Mouse (Mus musculus): ENCODE results near the gene Ncor2. TPM values are rescaled to one million over a fixed set of nuclear protein-coding genes. Genes with fewer than 3 reads are reported as not detected.

Gene Ncor2
- polyA plus RNA-seq, 1 experiment from 2014 or later: 27.2 TPM

- H3K9me3 ChIP-seq: no peaks in the 10 kb centered on the region
- 9% methylated on average over 19 of the region's 19 CpGs for WGBS
- peak overlapping the region; percentile 65 for H3K4me2 ChIP-seq
- no peaks in the 10 kb centered on the region for H3K27me3 ChIP-seq
- H3K27ac ChIP-seq: peak overlapping the region; percentile 78
- H3K9ac ChIP-seq (replicated peaks): peak overlapping the region; percentile 55; the same call in 1 of the 2 replicates
- H3K4me1 ChIP-seq (replicated peaks): peaks cover 68% of the 10 kb centered on the region
- peak overlapping the region; percentile 34 for H3K4me3 ChIP-seq (replicated peaks)
- peak; percentile 29 for ATAC-seq (ENCODE audit: insufficient number of reproducible peaks, insufficient read depth, low FRiP score, low TSS enrichment, low read depth)
- peaks cover 45% of the 10 kb centered on the region for H3K36me3 ChIP-seq
Measured at GRCm38 (mm10) chr5:125056696-125057554, 122.1 kb downstream of the Ncor2 start.

DNA sequence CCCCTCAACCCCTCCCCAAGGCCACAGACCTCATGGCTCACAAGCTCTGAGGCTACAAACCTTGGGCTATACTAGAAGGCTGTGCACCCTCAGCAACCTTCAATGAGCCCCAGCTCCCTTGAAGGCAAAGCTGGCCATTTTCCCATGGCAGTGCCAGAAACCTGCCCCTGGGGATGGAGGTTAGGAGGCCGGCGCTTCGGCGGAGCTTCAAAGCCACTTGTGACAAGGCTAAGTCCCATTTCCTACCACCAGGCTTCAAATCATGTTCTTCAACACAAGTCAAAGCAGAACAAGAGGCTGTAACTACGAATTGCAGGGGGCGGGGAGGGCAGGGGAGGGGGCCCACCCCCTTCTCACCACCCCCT, 122.7 kb downstream of the Ncor2 start:
- H3K9me3 ChIP-seq: no peaks in the 10 kb centered on the region
- H3K9ac ChIP-seq (replicated peaks): no peak overlapping the region
- H3K27me3 ChIP-seq: no peaks in the 10 kb centered on the region
- peaks cover 68% of the 10 kb centered on the region for H3K4me1 ChIP-seq (replicated peaks)
- peaks cover 47% of the 10 kb centered on the region for H3K36me3 ChIP-seq
- no peak; the same call in 1 of the 2 replicates for ATAC-seq (ENCODE audit: insufficient number of reproducible peaks, insufficient read depth, low FRiP score, low TSS enrichment, low read depth)
- H3K27ac ChIP-seq: peak overlapping the region; percentile 78
- H3K4me3 ChIP-seq (replicated peaks): 0 out of 2 replicates have a peak overlapping the region, but pooled peaks have one; percentile 9
- H3K4me2 ChIP-seq: peak overlapping the region; percentile 65
- WGBS: 11% methylated on average over 6 of the region's 6 CpGs

DNA sequence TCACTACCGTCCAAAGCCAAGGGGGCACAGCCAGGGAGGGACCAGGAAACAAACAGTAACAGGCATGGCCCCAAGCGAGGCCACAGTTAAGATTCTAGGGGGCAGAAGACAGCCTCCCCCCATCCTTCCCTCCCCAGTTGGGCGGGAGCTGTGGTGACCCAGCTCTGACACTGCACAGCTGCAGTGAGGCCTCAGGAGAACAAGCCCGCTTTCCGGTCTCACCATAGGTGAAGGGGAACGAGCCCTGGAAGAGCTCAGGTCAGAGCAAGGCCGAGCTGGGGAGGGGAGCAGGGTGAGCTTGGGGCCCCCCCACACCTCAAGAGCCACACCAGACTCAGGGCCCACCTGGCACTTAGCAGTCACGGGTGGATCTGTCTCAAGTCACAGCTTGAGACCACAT, 123.1 kb downstream of the Ncor2 start:
- H3K4me3 ChIP-seq (replicated peaks): peak overlapping the region; percentile 9; the same call in 1 of the 2 replicates
- no peak for ATAC-seq (ENCODE audit: insufficient number of reproducible peaks, insufficient read depth, low FRiP score, low TSS enrichment, low read depth)
- 36% methylated on average over 8 of the region's 8 CpGs for whole genome bisulfite sequencing
- H3K4me1 ChIP-seq (replicated peaks): peaks cover 68% of the 10 kb centered on the region
- no peaks in the 10 kb centered on the region for H3K27me3 ChIP-seq
- no peaks in the 10 kb centered on the region for H3K9me3 ChIP-seq
- H3K4me2 ChIP-seq: peak overlapping the region; percentile 65
- no peak overlapping the region for H3K9ac ChIP-seq (replicated peaks)
- peaks cover 52% of the 10 kb centered on the region for H3K36me3 ChIP-seq
- peak overlapping the region; percentile 78 for H3K27ac ChIP-seq

GRCm38 (mm10) chr5:125053661-125054060, 125.4 kb downstream of the Ncor2 start:
- Histone ChIP-seq H3K27ac (0 out of 2 replicates have a peak overlapping the region, but pooled peaks have one; percentile 1), H3K36me3 (peaks cover 70% of the 10 kb centered on the region), H3K4me1 (replicated peaks) (peaks cover 52% of the 10 kb centered on the region), H3K27me3 (no peaks in the 10 kb centered on the region), H3K9ac (replicated peaks) (no peak overlapping the region), H3K4me3 (replicated peaks) (no peak overlapping the region), H3K4me2 (no peak overlapping the region), H3K9me3 (no peaks in the 10 kb centered on the region)
- ATAC-seq (ENCODE audit: insufficient number of reproducible peaks, insufficient read depth, low FRiP score, low TSS enrichment, low read depth): no peak
- WGBS: 93% methylated on average over 7 of the region's 7 CpGs

GRCm38 (mm10) chr5:125052603-125053488, 126.2 kb downstream of the Ncor2 start:
- Histone ChIP-seq H3K4me1 (replicated peaks) (peaks cover 44% of the 10 kb centered on the region), H3K36me3 (peaks cover 79% of the 10 kb centered on the region), H3K9ac (replicated peaks) (no peak overlapping the region), H3K4me2 (no peak overlapping the region), H3K27me3 (no peaks in the 10 kb centered on the region), H3K9me3 (no peaks in the 10 kb centered on the region), H3K4me3 (replicated peaks) (no peak overlapping the region), H3K27ac (0 out of 2 replicates have a peak overlapping the region, but pooled peaks have one; percentile 1)
- no peak for ATAC-seq (ENCODE audit: insufficient number of reproducible peaks, insufficient read depth, low FRiP score, low TSS enrichment, low read depth)
- 70% methylated on average over 23 of the region's 23 CpGs for WGBS

DNA sequence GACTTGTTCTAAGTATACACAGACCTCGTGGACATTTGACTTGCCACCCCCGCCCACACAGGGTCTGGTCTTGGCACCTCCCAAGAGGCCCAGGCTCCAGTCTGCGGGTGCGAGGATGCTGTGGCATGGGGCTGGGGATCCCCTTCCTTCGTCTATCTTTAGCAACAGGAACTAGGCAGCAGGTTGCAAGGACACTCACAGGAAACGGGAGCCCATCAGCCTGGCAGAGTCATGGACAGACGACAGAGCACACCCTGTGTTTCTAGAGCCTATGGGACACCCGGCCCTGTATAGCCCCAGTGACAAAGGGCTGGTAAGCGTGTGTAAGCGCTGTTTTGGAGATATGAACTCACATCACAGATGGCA, 126.8 kb downstream of the Ncor2 start:
- no peaks in the 10 kb centered on the region for H3K27me3 ChIP-seq
- peaks cover 38% of the 10 kb centered on the region for H3K4me1 ChIP-seq (replicated peaks)
- ATAC-seq (ENCODE audit: insufficient number of reproducible peaks, insufficient read depth, low FRiP score, low TSS enrichment, low read depth): no peak
- 71% methylated on average over 10 of the region's 10 CpGs for WGBS
- H3K4me2 ChIP-seq: no peak overlapping the region
- H3K4me3 ChIP-seq (replicated peaks): no peak overlapping the region
- H3K27ac ChIP-seq: no peak overlapping the region
- no peaks in the 10 kb centered on the region for H3K9me3 ChIP-seq
- H3K9ac ChIP-seq (replicated peaks): no peak overlapping the region
- H3K36me3 ChIP-seq: peaks cover 85% of the 10 kb centered on the region

DNA sequence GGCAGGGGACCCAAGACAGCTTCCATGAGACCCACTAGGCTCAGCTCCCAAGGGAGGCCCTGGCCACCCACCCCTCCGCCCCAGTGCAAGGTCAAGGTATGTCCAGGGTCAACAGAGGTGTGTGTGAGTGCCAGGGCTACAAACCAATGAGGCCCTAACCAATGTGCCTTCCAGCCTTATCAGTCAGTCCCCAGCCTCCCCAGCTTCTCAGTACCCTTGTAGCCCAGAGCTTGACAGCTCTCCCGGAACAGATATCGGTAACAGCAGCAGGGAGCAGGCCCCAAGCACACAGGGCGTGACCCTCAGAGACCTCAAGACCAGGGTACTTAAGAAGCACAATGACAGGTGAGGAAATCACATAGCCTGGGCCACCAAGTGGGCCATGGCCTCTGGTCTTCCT, 129.5 kb downstream of the Ncor2 start:
- H3K36me3 ChIP-seq: peaks cover 99% of the 10 kb centered on the region
- H3K9me3 ChIP-seq: no peaks in the 10 kb centered on the region
- no peak overlapping the region for H3K4me3 ChIP-seq (replicated peaks)
- no peaks in the 10 kb centered on the region for H3K27me3 ChIP-seq
- WGBS: 95% methylated on average over 4 of the region's 4 CpGs
- no peak overlapping the region for H3K27ac ChIP-seq
- H3K9ac ChIP-seq (replicated peaks): no peak overlapping the region
- ATAC-seq (ENCODE audit: insufficient number of reproducible peaks, insufficient read depth, low FRiP score, low TSS enrichment, low read depth): no peak
- no peak overlapping the region for H3K4me2 ChIP-seq
- peaks cover 12% of the 10 kb centered on the region for H3K4me1 ChIP-seq (replicated peaks)

DNA sequence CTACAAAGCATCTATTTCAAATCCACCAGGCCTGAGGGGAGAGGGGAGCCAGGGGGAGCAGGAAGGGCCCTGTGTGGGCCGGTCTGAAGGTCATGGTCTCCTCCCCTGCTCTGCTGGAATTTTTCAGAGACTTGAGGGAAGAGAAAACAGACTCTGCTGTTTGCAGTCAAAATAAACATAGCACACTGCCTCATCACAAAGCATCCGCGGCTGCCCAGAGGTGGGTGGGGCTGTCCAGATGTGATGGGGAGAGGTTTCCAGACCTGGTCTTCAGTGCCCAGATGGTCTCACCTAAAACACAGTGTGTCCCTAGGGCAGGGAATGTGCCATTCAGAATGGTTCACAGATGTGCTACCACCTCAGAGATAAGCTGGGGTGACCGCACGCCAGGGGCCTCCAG, 132.6 kb downstream of the Ncor2 start:
- Histone ChIP-seq H3K9me3 (no peaks in the 10 kb centered on the region), H3K4me3 (replicated peaks) (no peak overlapping the region), H3K27me3 (no peaks in the 10 kb centered on the region), H3K9ac (replicated peaks) (no peak overlapping the region), H3K36me3 (peaks cover 100% of the 10 kb centered on the region), H3K4me1 (replicated peaks) (no peaks in the 10 kb centered on the region), H3K27ac (no peak overlapping the region), H3K4me2 (no peak overlapping the region)
- no peak for ATAC-seq (ENCODE audit: insufficient number of reproducible peaks, insufficient read depth, low FRiP score, low TSS enrichment, low read depth)
- WGBS: 73% methylated on average over 5 of the region's 5 CpGs

DNA sequence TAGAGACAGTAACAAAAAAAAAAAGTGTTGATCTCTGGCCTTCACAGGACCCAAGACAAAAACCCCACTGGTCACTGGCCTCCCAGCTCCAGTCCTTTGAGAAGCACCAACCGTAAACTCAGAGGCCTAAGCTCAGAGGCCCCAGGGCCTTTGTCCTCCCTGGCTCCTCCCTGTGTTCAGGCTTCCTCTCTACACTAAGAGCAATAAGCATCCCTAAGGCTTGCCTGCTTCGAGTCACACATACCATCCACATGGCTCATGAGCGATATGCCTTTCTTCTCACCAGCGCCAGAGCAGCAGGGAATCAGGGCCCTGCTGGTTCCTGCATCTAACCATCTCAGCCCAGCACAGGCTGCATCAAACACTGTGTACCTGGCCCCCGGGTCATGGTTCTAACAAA, 133.8 kb downstream of the Ncor2 start:
- H3K27me3 ChIP-seq: no peaks in the 10 kb centered on the region
- no peak for ATAC-seq (ENCODE audit: insufficient number of reproducible peaks, insufficient read depth, low FRiP score, low TSS enrichment, low read depth)
- peaks cover 4% of the 10 kb centered on the region; the same call in 1 of the 2 replicates for H3K4me1 ChIP-seq (replicated peaks)
- H3K36me3 ChIP-seq: peaks cover 99% of the 10 kb centered on the region
- no peak overlapping the region for H3K4me2 ChIP-seq
- H3K27ac ChIP-seq: no peak overlapping the region
- 82% methylated on average over 5 of the region's 5 CpGs for WGBS
- no peak overlapping the region for H3K9ac ChIP-seq (replicated peaks)
- no peaks in the 10 kb centered on the region for H3K9me3 ChIP-seq
- no peak overlapping the region for H3K4me3 ChIP-seq (replicated peaks)

DNA sequence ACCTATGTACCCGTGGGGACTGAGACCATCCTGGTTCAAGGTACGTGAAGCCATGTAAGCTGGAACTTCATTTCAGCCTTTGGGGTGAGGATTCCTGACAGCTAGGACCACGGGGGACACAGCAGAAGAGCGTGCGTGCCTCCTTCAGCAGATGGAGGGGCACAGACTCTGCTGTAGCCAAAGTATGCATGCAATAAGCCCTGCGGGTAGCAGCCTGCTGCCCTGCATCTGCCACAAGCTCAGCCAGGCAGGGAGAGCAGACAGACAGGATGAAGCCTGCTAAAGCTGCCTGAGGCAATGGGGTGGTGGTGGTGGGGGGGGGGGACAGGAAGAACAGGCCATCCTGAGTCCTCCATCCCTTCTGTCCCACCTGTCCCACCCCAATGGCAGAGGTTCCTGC, 135.6 kb downstream of the Ncor2 start:
- Histone ChIP-seq H3K27me3 (no peaks in the 10 kb centered on the region), H3K4me1 (replicated peaks) (peaks cover 5% of the 10 kb centered on the region; the same call in 1 of the 2 replicates), H3K4me2 (no peak overlapping the region), H3K9ac (replicated peaks) (no peak overlapping the region), H3K36me3 (peaks cover 99% of the 10 kb centered on the region), H3K27ac (no peak overlapping the region), H3K4me3 (replicated peaks) (no peak overlapping the region), H3K9me3 (no peaks in the 10 kb centered on the region)
- no peak for ATAC-seq (ENCODE audit: insufficient number of reproducible peaks, insufficient read depth, low FRiP score, low TSS enrichment, low read depth)
- 87% methylated on average over 6 of the region's 6 CpGs for WGBS

DNA sequence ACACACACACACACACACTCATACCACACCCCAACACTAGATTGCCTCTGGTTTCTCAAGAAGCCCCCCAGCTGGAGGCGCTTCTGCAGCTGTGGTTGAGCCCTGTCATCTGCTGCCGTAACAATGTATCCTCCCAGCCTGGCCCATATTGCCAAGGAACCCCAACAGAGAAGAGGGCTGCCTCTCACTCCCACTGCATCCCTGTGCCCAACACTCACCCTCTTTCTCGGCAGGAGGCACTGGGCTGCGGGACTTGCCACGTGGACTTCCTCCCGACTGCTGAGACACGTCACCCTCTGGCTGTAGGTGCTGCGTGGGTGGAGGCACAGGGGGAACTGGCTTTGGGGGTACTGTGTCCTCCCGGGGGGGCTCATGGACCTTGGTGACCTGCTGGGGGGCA, 137.4 kb downstream of the Ncor2 start:
- no peak overlapping the region for H3K4me3 ChIP-seq (replicated peaks)
- no peaks in the 10 kb centered on the region for H3K9me3 ChIP-seq
- peaks cover 5% of the 10 kb centered on the region; the same call in 1 of the 2 replicates for H3K4me1 ChIP-seq (replicated peaks)
- H3K4me2 ChIP-seq: no peak overlapping the region
- H3K27ac ChIP-seq: no peak overlapping the region
- no peak overlapping the region for H3K9ac ChIP-seq (replicated peaks)
- ATAC-seq (ENCODE audit: insufficient number of reproducible peaks, insufficient read depth, low FRiP score, low TSS enrichment, low read depth): no peak
- 88% methylated on average over 9 of the region's 9 CpGs for WGBS
- H3K36me3 ChIP-seq: peaks cover 99% of the 10 kb centered on the region
- no peaks in the 10 kb centered on the region for H3K27me3 ChIP-seq
